Comparison of ENCODE assay signal across 28 mouse cellular contexts in the genomic region with DNA sequence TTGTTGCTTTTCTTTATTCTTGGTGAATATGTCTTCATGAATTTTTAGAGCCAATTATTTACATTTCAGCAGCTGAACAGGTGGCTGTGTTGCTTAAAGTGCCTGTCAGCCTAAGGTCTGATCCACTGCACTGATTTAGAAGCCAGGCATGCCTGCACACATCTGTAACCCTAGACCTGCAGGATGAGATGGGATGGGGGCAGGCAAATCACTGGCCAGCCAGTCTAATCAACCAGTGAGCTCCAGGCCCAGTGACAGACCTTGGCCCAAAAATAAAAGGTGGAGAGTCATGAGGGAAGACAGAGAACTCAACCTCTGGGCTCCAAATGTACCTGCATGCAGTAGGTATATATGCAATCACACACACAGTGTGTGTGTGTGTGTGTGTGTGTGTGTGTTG.
DNase-seq lines count a peak whose midpoint lies in the region; ATAC-seq and TF ChIP-seq lines count a peak whose summit lies in the region.
"Had no signal": no experiment of that assay in that cellular context is flagged by ENCODE, and none has a peak within 500 bp of the region (broad histone marks: within the 10 kb centered on the region; RNA-seq: fewer than 3 reads in every experiment).

No protein-coding gene starts in this region.

- TF ChIP-seq CTCF in gastrocnemius, adult 2 months (IDR thresholded peaks at IDR 0.05), result no peak
- TF ChIP-seq CTCF in kidney, adult 2 months (conservative IDR thresholded peaks at IDR 0.05; ENCODE audit: insufficient read depth, insufficient read length, low read depth, low read length), result no peak

- no peak overlapping the region for H3K4me3 ChIP-seq in gastrocnemius, adult 2 months
- H3K4me3 ChIP-seq in kidney, embryonic 14.5 days (ENCODE audit: low read length), result no peak overlapping the region
- H3K4me3 ChIP-seq in kidney, adult 2 months (ENCODE audit: insufficient read depth, low read depth, low read length), result no peak overlapping the region
- H3K4me3 ChIP-seq in neural tube, embryonic 15.5 days (replicated peaks), result no peak overlapping the region
- H3K4me3 ChIP-seq: embryonic facial prominence, embryonic 13.5 days; erythroblast, embryonic 14.5 days; forebrain, embryonic 12.5 days; forebrain, embryonic 15.5 days; heart, embryonic 12.5 days; heart, embryonic 15.5 days; hindbrain, embryonic 10.5 days; hindbrain, embryonic 13.5 days; intestine, embryonic 15.5 days had no signal

- peak; percentile 65; the same call in 1 of the 2 replicates for ATAC-seq in kidney, embryonic 14.5 days (ENCODE audit: low FRiP score, low TSS enrichment)
- ATAC-seq in neural tube, embryonic 15.5 days (ENCODE audit: low FRiP score), result no peak
- ATAC-seq: forebrain, embryonic 15.5 days; hindbrain, embryonic 16.5 days; intestine, embryonic 15.5 days; Patski had no signal

- H3K27me3 ChIP-seq in kidney, embryonic 14.5 days (ENCODE audit: control insufficient read depth, insufficient read depth, low read length), result no peaks in the 10 kb centered on the region
- H3K27me3 ChIP-seq in kidney, adult 2 months (replicated peaks; ENCODE audit: control insufficient read depth, insufficient read depth, low read length), result no peaks in the 10 kb centered on the region
- no peaks in the 10 kb centered on the region for H3K27me3 ChIP-seq in neural tube, embryonic 15.5 days (replicated peaks)
- H3K27me3 ChIP-seq: CH12.LX; embryonic facial prominence, embryonic 13.5 days; forebrain, embryonic 12.5 days; forebrain, embryonic 15.5 days; heart, embryonic 12.5 days; heart, embryonic 15.5 days; hindbrain, embryonic 13.5 days; intestine, embryonic 15.5 days; Patski had no signal

- no peaks in the 10 kb centered on the region for H3K9me3 ChIP-seq in kidney, embryonic 14.5 days (ENCODE audit: control insufficient read depth, low read length)
- no peaks in the 10 kb centered on the region for H3K9me3 ChIP-seq in neural tube, embryonic 15.5 days (replicated peaks)
- H3K9me3 ChIP-seq: embryonic facial prominence, embryonic 13.5 days; forebrain, embryonic 12.5 days; forebrain, embryonic 15.5 days; heart, embryonic 12.5 days; heart, embryonic 15.5 days; hindbrain, embryonic 10.5 days; hindbrain, embryonic 13.5 days; intestine, embryonic 15.5 days had no signal

- H3K27ac ChIP-seq in gastrocnemius, adult 2 months, result peak overlapping the region; percentile 68
- H3K27ac ChIP-seq in kidney, embryonic 14.5 days (ENCODE audit: low read depth, low read length), result no peak overlapping the region
- no peak overlapping the region for H3K27ac ChIP-seq in kidney, adult 2 months (ENCODE audit: insufficient read depth, low read depth, low read length)
- no peak overlapping the region for H3K27ac ChIP-seq in neural tube, embryonic 15.5 days (replicated peaks)
- H3K27ac ChIP-seq: embryonic facial prominence, embryonic 13.5 days; forebrain, embryonic 12.5 days; forebrain, embryonic 15.5 days; heart, embryonic 15.5 days; hindbrain, embryonic 10.5 days; hindbrain, embryonic 13.5 days; intestine, embryonic 15.5 days had no signal

- H3K4me1 ChIP-seq in kidney, embryonic 14.5 days (ENCODE audit: control insufficient read depth, insufficient read depth, low read length), result peaks cover 6% of the 10 kb centered on the region; the same call in 1 of the 2 replicates
- peaks cover 5% of the 10 kb centered on the region; the same call in 1 of the 2 replicates for H3K4me1 ChIP-seq in kidney, adult 2 months (ENCODE audit: control insufficient read depth, insufficient read depth, low read length)
- H3K4me1 ChIP-seq in neural tube, embryonic 15.5 days, result peaks cover 5% of the 10 kb centered on the region; the same call in 1 of the 2 replicates
- H3K4me1 ChIP-seq: intestine, embryonic 15.5 days had no signal

- peak; percentile 49 for DNase-seq in gastrocnemius, adult 2 months
- no peak for DNase-seq in gastrocnemius, postnatal 4 days (ENCODE audit: low spot score in 2 of 2)
- DNase-seq in kidney, adult 2 months, result no peak
- peak; percentile 19 for DNase-seq in neural tube, embryonic 10.5 days (ENCODE audit: extremely low spot score, low spot score)
- DNase-seq: adrenal gland, postnatal 10 days; adrenal gland, postnatal 36 days; B cell, adult 2 months; cerebellum, adult 18-20 months; cerebellum, adult 9-10 months; cerebellum, postnatal 14 days; gastrocnemius, postnatal 14 days; heart, postnatal 10 days; heart, postnatal 36 days had no signal

- TF ChIP-seq POLR2A in kidney, adult 2 months (IDR thresholded peaks at IDR 0.05; ENCODE audit: low read depth, low read length), result no peak

- H3K4me2 ChIP-seq in kidney, embryonic 14.5 days (replicated peaks; ENCODE audit: low read depth, low read length), result no peak overlapping the region
- H3K4me2 ChIP-seq in neural tube, embryonic 15.5 days, result no peak overlapping the region
- H3K4me2 ChIP-seq: embryonic facial prominence, embryonic 13.5 days; forebrain, embryonic 12.5 days; forebrain, embryonic 15.5 days; heart, embryonic 12.5 days; heart, embryonic 15.5 days; hindbrain, embryonic 13.5 days; intestine, embryonic 15.5 days had no signal

- H3K9ac ChIP-seq in kidney, embryonic 14.5 days (ENCODE audit: low read depth, low read length), result no peak overlapping the region
- H3K9ac ChIP-seq in neural tube, embryonic 15.5 days (replicated peaks), result no peak overlapping the region
- H3K9ac ChIP-seq: embryonic facial prominence, embryonic 13.5 days; forebrain, embryonic 12.5 days; forebrain, embryonic 15.5 days; heart, embryonic 12.5 days; heart, embryonic 15.5 days; hindbrain, embryonic 13.5 days; intestine, embryonic 15.5 days had no signal

- no peaks in the 10 kb centered on the region for H3K36me3 ChIP-seq in kidney, embryonic 14.5 days (ENCODE audit: control insufficient read depth, insufficient read depth, low read length)
- H3K36me3 ChIP-seq in kidney, adult 2 months (ENCODE audit: control insufficient read depth, insufficient read depth, low read length), result no peaks in the 10 kb centered on the region
- no peaks in the 10 kb centered on the region for H3K36me3 ChIP-seq in neural tube, embryonic 15.5 days
- H3K36me3 ChIP-seq: embryonic facial prominence, embryonic 13.5 days; forebrain, embryonic 12.5 days; forebrain, embryonic 15.5 days; G1E; heart, embryonic 12.5 days; heart, embryonic 15.5 days; hindbrain, embryonic 10.5 days; hindbrain, embryonic 13.5 days; intestine, embryonic 15.5 days had no signal

- intact Hi-C loops in gastrocnemius, adult 2 months (cut with DNase I), result no loop called here

Comparison
In these comparisons a context has a peak if more than half of its experiments do, and no peak if none do; other contexts are left out.
1. DNase-seq: peak in gastrocnemius, adult 2 months (single experiment) and neural tube, embryonic 10.5 days (single experiment); none in gastrocnemius, postnatal 4 days (0 of 2) and kidney, adult 2 months (single experiment).